Mouse (Mus musculus): ENCODE results near the gene Fam131b.

DNA sequence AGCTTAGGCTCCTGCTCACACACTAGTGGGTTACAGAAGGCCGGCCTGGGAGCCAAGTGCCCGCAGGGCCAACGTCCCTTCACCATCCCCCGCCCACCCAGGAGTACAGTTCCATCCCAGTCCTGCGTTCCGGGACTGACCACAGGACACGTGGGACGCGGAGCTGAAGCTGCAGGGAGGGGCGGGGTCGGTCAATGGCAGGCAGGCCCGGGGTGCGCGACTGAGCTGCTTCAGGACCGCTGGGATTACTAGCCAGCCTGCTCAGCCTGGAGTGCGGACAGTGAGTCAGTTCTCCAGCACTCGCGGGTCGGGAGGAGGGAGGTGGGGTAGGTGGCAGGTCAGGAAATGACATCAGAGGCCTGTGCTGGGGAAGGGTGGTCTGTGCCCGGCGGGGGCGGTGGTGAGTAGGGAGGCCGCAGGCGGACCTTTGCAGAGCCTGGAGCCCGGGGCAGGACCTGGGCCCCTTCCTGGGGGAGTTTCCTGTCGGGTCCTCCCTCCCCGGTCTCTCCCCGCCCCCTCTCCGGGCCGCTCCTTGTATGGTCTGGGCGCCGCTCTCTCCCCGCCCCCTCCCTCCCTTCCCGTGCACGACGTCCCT lies 25.1 kb upstream of the Fam131b start, which contains the start of gene Zyx:
- TF ChIP-seq CTCF (IDR thresholded peaks at IDR 0.05; ENCODE audit: low read depth, low read length) (no peak), EP300 (IDR thresholded peaks at IDR 0.05; ENCODE audit: insufficient read depth, low read depth, low read length) (no peak)
